Mouse (Mus musculus) frontal cortex, adult (tissue): ENCODE data around the gene Parp14.

Source experiments
- ATAC-seq: cut with Nextera tagmentation; 2 replicates; pipeline ENCODE4 v1.9.2; 2017; ENCODE audit warnings: mild to moderate bottlenecking, moderate library complexity, mixed read lengths; ENCODE audit not compliant: low TSS enrichment

The Parp14 gene

DNA sequence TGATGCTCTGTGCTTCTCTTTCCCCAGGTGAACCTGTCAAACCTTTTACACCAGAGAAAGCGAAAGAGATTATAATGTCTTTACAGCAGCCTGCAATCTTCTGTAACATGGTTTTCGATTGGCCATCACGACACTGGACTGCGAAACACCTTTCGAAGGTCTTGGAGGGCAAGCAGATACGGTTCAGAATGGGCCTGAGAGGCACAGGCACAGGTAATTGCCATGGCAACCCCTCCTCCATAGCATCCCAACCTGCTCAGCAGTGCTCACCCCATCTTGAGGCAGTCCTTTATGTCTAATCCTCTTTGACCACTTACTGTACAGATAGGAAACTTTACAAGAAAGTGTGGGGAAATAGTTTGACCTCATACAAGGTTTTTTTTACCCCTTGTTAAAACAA, 84.2 kb downstream of the Parp14 start:
- ATAC-seq: no peak

GRCm38 (mm10) chr16:35784134-35784725, 87.1 kb downstream of the Parp14 start:
- ATAC-seq: no peak

DNA sequence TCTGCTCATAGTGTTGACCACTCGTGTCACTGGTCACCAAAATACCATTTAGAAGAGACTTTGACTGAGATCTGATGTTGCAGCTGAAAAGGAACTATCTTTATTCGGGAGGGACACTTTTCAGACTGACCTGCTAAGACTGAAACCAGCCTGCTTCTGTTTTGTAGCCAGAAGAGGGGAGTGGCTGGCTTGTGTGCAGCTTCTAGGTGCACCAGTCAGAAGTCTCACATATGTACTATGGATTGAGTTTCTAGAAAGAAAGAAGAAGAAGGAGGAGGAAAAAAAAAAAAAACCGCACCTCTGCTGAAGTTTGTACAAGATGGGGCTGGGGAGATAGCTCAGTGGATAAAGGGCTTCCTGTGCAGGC, 88.2 kb downstream of the Parp14 start:
- no peak for ATAC-seq
